Mouse (Mus musculus) layer of hippocampus, adult 8-10 months (tissue): ENCODE results near the gene Ddx52. TPM values are rescaled to one million over a fixed set of nuclear protein-coding genes. Genes with fewer than 3 reads are reported as not detected.

Source experiments
- DNase-seq, 2 experiments: peaks; one replicate each; pipeline ENCODE4 v3.0.0; 2022; ENCODE audit warnings: low spot score in 2 of 2
- total RNA-seq, 4 experiments: library from RNA; stranded (reverse); gene quantifications; 2 replicates each; pipeline ENCODE4 v1.2.4; 2022

Ddx52 gene
- total RNA-seq, 4 experiments from 2014 or later: 14.0 to 17.1 (median 16.4) TPM

GRCm38 (mm10) chr11:83968205-83968575 is 26.3 kb downstream of the Ddx52 start:
- DNase-seq: no peak

- no peak for DNase-seq
Observed at GRCm38 (mm10) chr11:83969040-83969439, 27.2 kb downstream of the Ddx52 start.

DNA sequence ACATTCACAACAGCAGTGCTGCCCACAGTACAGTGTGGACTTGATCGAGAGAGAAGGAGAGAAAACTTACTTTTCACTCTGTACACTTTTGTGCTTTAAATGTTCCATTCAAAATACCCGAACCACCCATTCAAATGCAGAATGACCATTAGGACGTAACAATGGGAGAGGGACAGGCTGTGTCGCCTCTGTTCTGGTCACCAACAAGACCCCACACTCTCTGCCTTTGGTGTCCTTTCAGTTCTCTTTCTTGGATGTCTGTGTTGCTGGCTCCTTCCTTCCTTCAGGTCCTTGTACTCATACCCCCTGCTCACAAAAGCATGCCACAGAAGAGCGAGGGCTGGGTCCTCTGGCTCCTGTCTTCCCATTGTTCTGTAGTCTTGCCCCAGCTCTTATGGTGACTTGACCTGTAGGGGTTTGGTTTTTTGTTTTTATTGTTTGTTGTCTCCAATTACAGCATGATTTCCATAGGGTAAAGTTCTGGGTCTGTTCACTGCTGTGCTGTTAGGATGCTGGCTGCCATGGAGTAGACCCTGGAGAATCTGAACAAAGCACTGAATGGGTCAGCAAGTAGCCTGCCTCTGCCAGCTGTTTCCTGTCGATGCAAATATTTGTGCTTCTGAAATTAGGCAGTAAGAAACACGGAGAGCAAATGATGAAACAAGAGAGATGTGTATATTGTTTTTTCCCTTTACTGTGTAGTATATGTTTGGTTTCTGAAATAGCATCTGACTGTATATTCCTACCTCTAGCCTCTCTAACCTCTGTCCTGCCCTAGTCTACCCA is 32.9 kb downstream of the Ddx52 start:
- no peak for DNase-seq

- DNase-seq: no peak
Observed at GRCm38 (mm10) chr11:83975488-83975887, 33.6 kb downstream of the Ddx52 start.

DNA sequence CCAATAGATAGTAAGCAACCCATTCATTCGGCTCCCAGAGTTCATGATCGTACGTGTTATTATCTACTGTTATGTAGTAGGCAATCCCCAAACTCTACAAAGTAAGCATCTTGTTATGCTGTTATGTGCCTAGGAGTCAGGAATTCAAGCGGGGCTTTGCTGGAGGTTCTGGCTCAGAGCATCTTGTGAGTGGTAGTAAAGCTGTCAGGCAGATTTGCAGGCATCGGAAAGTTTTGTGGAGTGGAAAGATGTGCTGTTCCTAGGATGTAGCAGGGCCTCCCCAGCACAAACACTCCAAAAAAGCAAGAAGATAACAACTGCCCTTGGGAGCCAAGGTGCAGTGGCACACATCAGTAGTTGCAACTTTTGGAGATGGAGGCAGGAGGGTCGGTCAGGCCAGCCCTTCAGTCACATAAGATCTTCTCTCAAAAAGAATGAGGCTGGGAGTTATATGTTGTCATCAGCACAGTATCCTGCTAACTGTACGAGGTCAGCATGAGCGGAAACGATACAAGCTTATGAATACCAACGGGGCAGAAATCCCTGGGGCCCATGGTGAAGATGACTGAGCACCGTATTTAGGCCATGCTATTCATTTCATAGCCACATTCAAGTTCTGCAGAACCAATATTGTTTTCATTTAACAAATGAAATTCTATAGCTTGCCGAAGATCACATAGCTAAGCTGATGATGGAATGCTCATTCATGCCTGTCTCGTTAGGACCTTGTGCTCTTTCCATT is 34.5 kb downstream of the Ddx52 start:
- no peak for DNase-seq

DNA sequence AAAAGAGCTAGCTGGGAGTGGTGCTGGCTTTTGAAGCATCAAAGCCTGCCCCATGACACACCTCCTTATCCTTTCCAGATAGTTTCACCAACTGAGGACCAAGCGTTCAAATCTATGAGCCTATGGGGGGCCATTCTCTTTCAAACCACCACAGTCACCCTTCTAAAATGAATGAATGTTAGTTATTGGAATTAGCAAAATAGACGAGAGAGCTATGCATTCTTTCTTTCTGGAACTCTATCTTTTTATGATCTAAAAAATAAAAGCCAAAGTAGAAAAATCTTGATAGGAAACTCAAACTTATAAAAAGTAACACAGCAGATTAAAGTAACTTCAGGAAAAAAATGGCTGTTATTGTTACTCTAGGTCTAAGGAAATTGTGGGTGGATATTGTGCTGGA is 35.9 kb downstream of the Ddx52 start:
- no peak for DNase-seq

- no peak for DNase-seq
Observed at GRCm38 (mm10) chr11:83979992-83980391, 38.1 kb downstream of the Ddx52 start.

- DNase-seq: no peak
Observed at GRCm38 (mm10) chr11:83981338-83981737, 39.5 kb downstream of the Ddx52 start.

DNA sequence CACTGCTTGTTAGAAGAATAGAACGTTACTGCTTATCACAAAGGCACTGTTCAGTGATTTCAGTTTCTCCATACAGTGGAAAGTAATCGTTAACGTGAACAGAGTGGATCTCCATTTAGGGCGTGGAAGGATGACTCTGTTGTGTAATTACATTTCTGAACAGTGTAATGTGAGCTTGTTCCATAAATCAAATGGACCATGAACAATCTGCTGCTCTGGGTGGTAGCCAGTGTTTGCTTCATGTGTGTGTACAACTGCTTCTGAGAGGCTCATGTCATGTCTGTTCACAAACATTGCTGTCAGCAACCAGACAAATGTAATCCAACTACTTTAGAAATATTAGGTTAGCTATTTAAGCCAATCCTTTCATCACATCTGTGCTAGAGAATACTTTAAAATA is 49.8 kb downstream of the Ddx52 start:
- no peak for DNase-seq

DNA sequence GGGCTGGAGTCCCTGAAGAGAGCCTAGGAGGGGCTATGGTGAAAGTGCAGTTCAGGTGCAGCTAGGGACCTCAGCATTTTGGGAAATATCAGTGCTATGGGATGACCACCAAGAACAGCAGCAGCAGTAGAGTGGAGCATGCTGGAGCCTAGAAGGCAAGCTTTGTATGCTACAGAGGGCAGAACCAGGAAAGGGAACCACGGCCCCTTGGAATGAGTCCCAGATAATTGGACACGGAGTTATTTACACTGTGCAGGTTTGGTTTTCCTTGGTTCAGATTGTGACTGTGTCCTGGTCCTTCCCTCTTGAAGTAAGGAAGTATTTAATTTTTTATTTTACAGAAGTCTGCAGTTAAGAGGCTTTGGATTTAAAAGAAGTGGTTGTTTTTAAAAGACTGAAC is 51.6 kb downstream of the Ddx52 start:
- no peak for DNase-seq

- DNase-seq: no peak
Observed at GRCm38 (mm10) chr11:83994481-83994880, 52.6 kb downstream of the Ddx52 start.

DNA sequence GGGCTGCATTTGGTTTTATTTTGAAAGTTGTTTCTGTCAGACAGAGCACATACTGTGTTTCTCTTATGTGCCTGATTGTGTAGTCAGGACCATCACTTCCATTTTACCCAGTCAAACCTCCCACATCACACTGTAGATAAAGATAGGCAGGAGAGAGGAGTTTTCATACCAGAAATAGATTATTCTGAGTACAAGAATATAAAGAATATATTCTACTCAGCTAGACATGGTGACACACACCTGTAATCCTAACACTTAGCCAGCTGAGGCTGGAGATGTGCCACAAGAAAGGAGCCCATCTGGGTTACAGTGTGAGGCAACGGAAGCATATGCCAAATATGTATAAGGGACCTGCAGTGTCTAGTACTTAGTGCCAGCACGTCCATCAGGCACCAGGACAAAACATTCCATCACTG is 53.7 kb downstream of the Ddx52 start:
- DNase-seq: no peak

DNA sequence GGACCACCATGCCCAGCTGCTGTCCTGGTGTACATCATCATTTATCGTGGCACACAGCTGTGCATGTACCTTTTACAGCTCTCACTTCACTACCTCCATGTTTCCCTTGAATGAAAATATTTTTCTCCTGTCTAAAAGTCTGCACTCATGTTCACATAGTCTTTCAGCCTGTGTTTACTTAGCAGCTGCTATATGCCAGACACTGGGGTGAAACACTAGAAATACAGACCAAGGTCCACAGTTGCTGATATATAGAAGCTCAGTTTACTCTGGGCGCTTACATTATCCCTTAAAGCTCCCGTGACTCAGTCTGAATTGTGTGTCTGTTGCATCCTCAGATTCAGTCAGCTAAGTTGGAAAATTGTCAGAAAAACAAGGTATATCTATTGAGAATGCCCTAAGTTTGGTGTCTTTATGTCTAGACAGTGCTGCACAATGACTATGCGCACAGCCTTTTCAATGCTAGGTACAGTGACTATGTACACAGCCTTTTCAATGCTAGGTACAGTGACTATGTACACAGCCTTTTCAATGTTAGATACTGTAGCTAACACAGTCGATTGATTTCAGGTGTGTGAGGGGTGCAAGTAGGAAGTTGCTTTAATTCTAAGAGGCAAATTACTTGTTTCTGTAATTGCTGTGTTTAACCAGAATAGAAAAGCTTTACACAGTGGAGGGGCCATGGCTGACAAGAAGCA is 55.5 kb downstream of the Ddx52 start:
- DNase-seq: no peak

DNA sequence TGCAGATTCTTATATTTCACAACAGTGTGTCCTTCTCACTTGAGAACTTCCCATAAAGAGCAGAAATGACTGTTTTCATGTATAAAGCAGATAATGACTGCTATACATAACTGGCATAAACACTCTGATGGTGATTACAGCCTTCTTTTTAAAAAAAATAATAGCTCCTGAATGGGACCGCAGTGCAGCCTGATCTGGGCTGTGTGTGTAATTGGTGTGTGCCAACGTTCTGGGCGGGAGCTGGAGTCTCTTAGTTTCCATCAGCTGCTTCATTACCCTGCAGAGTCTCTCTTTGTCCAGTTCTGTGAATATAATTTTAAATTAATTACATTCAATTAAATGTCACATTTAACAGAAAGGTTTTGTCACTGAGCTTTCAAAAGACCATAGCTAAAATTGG is 57.1 kb downstream of the Ddx52 start:
- no peak for DNase-seq

DNA sequence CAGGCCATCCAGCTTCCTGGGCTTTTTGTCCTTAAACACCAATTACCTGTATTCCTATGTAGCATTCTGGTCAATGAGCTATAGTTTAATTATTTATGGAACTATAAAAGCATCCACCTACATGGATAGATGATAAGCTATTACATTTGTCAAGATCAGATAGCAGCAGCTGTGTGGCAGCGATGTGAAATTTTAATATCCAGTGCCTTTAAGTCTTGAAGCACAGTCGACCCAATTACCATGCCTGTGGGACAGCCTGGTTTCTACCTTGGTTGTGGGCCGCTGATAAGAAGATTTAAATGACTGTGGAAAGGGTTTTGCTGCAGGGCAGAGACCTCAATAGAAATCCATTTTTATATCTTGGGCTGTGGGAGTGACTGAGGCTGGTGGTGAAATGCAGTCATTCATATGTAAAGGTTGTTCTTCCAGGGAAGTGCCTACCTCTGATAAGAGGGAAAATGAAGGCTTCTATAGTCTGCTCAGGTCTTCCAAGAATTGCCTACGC is 57.6 kb downstream of the Ddx52 start:
- DNase-seq: no peak

DNA sequence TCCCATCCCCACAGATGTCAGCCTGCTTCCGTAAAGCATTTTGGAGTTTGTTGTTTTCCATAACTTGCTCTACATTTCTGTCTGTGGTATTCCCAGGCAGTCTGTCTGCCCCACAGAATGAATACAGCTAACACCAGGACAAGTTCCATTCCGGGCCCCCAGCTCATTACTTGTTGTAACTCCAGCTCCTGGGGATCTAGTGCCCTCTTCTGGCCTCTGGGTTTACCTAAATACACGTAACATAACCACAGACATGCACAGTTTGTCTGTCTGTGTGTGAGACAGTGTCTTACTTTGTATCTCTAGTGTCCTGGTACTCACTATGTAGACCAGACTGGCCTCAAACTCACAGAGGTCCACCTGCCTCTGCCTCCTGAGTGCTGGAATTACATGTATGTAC is 59.4 kb downstream of the Ddx52 start:
- no peak for DNase-seq

GRCm38 (mm10) chr11:84003986-84004385 is 62.1 kb downstream of the Ddx52 start:
- DNase-seq: peak; percentile 35 to 46

DNA sequence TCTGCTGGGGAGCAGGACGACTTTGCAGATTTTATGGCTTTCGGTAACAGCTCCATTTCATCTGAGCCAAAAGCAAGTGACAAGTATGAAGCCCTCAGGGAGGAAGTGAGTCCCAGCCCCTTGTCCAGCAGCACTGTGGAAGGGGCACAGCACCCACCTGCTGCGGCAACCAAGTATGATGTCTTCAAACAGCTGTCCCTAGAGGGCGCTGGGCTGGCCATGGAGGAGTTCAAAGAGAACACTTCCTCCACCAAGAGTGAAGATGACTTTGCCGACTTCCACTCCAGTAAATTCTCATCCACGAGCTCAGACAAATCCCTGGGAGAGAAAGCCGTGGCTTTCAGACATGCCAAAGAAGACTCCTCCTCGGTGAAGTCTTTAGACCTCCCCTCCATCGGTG is 67.1 kb downstream of the Ddx52 start:
- DNase-seq: no peak

GRCm38 (mm10) chr11:84010411-84010810 is 68.5 kb downstream of the Ddx52 start:
- DNase-seq: no peak

GRCm38 (mm10) chr11:84011050-84011449 is 69.2 kb downstream of the Ddx52 start:
- DNase-seq: peak in 1 of 2 experiments; percentile 18

DNA sequence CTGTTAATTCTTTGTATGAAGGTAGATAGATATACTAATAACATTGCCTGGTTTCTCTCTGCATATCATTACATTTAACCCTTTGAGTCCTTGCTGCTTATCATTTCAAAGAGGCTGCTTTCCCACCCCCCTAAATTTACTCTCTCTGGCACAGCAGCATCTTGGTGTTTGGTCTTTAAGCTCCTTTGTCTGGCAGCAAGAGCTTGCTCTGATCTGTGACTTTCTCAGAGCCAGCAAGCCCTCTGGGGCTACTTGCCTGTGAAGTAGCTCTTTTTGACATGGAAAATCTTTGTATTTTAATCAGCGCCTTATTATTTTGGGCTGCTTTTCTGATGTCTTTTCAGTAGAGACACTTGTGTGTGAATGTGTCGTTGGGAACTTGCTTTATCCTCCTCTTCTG is 69.7 kb downstream of the Ddx52 start:
- DNase-seq: no peak
